Mouse (Mus musculus) lung, postnatal 0 days (tissue): ENCODE data around the gene Atp2c2.

Experiments
- CTCF ChIP-seq: IDR thresholded peaks from 2 replicates; pipeline ENCODE4 v1.5.1; 2016; ENCODE audit warnings: antibody characterized with exemption, mild to moderate bottlenecking
- EP300 ChIP-seq: IDR thresholded peaks from 2 replicates; pipeline ENCODE4 v1.6.1; 2016; ENCODE audit warnings: antibody characterized with exemption, mild to moderate bottlenecking, control low read depth

DNA sequence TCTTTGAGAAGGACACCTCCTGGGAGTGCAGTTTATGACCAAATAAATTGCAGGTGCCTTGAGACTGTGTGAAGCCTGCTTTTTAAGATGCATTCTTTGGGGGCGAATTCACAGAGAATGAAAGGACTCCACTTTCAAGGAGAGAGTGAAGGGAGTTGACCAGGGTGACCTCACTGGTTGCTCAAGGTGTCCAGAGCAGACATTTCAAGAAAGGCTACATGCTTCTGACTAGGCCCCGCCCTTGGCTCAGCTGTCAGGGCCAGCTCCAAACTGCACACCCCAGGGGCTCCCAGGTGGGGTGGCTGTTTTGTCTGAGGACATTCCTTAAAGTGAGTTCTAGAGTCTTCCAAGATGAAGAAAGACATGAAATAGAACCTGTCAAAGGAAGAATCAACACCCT lies 2.6 kb upstream of the Atp2c2 start:
- TF ChIP-seq EP300 (no peak), CTCF (no peak)
